Mouse (Mus musculus) liver, postnatal 0 days (tissue): ENCODE measurements at regions not wholly inside any gene's neighbourhood (a gene's known extent, or its start where the extent isn't known, plus 50 kb on each side); places are given as distances from the start of the nearest gene placed in this dataset.

ENCODE experiments used
- CTCF ChIP-seq: sonication (generic); IDR thresholded peaks from 2 replicates; pipeline ENCODE4 v1.5.1; 2016; ENCODE audit warnings: antibody characterized with exemption, low read depth
- EP300 ChIP-seq: IDR thresholded peaks from 2 replicates; pipeline ENCODE4 v1.6.1; 2016; ENCODE audit warnings: antibody characterized with exemption, low read depth, mild to moderate bottlenecking

DNA sequence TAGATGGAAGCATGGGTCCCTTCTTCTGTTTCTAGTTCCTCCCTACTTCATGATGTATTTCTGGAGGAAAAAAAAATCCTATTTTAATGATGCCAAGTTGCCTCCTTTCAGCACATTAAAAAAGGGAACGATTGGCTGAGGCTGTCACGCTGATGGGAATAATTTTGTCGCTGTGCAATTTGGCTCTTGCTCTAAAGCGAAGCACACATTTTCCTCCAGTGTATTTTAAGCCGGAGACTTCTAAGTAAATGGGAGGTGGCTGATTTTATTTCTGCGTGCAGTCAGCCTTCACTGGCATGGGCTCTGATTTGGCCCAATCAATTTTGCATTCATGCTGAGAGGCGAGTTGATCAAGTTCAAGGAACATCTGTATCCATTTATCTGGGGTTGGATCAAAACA is 234.0 kb upstream of the Xylt1 start:
- TF ChIP-seq CTCF (no peak), EP300 (no peak)
